Mouse (Mus musculus) heart, postnatal 0 days (tissue): ENCODE results near the gene Dennd6a.

Experiments
- CTCF ChIP-seq: IDR thresholded peaks from 2 replicates; pipeline ENCODE4 v1.5.1; 2016; ENCODE audit warnings: antibody characterized with exemption, control low read depth, low read depth
- EP300 ChIP-seq: IDR thresholded peaks from 2 replicates; pipeline ENCODE4 v1.6.1; 2016; ENCODE audit warnings: antibody characterized with exemption, low read depth

- no peak for TF ChIP-seq CTCF
- no peak for TF ChIP-seq EP300
These were observed 21.2 kb upstream of the Dennd6a start for GRCm38 (mm10) chr14:26552441-26552840.
